Mouse (Mus musculus): ENCODE measurements around the gene Cxcl9.
A peak's percentile ranks its signal among the peaks of the same experiment; 100 is the strongest.

Cxcl9 gene

DNA sequence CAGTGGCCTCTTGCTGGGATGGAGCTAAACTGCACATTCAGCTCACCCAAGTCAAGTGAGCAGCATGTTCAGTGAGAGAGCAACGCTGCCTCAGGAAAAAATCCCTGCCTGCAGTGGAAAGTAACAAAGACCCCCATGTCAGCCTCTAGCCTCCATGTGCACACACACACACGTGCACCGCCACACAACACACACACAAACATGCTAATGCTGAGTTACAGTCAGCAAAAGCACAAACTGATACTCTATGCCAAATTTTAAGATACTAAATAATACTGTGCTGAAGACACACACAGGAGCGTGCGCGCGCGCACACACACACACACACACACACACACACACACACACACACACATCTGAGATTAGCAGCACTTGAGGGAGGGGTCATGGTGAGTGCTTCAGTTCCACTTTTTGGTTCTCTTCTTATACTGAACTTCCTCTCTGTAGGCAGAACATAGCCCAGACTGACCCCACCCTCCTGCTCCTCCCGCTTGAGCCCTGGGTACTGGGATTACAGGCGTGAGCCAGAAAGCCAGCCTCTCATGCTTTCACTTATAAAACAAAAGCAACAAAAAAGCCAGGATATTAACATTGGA lies 48.8 kb downstream of the Cxcl9 start:
- DNase-seq (ENCODE audit: low spot score): no peak

DNA sequence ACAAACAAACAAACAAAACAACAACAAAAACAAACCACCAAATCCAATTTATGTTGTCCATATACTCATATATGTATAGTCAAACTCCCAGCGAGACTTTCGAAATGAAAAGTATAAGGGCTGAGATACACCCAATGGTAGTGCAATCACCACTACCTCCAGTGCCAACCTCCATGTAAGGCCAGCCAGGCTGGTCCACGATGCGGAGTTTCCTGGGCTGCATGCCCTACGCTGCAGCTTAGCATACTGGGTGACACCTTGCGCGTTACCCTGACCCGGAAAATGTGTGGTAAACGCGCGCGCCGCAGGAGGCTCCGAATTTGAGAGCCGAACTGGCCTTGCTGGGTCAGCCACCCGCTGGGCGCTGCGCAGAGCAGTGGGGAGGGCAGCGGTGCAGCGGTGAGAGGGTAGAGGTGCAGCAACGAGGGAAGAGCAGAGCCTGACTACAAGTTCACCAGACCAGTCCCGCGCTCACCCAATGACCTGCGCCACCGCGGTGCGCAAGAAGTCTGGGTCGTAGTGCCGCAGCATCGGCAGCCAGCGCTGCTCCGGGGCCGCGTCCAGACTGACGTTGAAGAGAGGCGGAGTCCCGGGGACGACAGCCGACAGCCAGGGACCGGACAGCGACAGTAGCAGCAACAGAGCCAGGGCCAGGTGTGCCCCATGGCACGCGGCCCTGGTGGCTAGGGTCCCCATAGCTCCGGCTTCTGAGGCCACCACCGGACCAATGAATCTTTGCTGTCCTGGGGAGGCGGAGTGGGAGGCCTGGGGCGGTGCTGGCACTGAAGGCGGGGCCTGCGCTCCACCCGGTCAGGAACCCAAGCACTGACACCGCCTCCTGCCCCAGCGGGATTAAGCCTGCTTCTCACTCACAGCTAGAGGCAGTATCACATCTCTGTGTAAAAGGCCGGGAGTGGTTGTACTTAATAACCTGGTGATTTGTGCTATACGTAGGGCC lies 50.2 kb downstream of the Cxcl9 start, which contains the start of gene Naaa:
TSS of gene Naaa (minus strand) at position 734 of the 958 bp plus-strand sequence.
- peak; percentile 45 for DNase-seq (ENCODE audit: low spot score)

Data from urinary bladder, postnatal 10 days (tissue).